Mouse (Mus musculus) retina, postnatal 7 days (tissue): ENCODE results near the gene Tpbgl.

Experiments
- DNase-seq: peaks from one replicate; pipeline ENCODE4 v3.0.0-alpha.2; 2012; ENCODE audit warnings: low read depth, low spot score

The Tpbgl gene

DNA sequence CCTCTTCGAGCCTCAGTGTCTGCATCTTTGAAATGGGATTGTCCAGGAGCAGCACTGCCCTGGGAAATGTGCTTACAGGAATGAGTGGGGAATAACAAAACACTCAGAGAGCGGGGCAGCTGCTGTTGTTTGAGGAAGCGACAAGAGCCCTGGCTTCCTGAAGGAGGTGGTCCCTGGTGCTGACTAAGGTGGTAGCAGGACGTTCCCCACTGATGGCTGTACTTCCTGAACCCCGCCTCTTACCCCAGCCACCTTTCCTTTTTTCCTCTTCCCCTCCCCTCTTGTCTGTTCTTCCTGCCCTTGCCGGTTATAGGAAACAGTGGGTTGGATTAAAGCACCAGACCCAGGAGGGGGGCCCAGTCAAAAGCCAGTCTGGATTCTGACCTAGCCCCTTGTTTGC, 46.7 kb downstream of the Tpbgl start:
- no peak for DNase-seq

GRCm38 (mm10) chr7:99579491-99580190, 47.3 kb downstream of the Tpbgl start:
- DNase-seq = no peak

DNA sequence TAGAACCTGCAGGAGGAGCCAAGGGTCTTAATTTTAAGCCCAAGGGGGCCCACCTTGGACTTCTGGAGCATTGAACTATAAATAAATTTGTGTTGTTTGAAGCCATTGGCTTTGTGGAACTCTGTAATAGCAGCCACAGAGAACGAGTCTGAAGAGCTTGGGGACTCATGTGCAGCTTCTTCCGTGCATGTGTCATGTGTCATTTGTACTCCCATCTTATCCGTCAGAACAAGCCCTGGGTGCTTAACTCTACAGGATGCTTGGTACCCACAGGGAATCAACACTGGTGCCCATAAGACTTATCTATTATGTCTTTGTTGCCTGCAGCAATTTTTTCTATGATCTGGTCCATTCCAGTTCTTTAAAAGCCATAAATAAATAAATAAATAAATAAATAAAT, 48.7 kb downstream of the Tpbgl start:
- no peak for DNase-seq
